Mouse (Mus musculus): ENCODE results near the gene Morn2. TPM values are rescaled to one million over a fixed set of nuclear protein-coding genes. Genes with fewer than 3 reads are reported as not detected.

Gene Morn2
- polyA plus RNA-seq, 1 experiment = 6.4 TPM

- 83% methylated on average over 4 of the region's 4 CpGs for WGBS
- Histone ChIP-seq H3K4me3 (replicated peaks; ENCODE audit: control insufficient read depth, low read depth, low read length) (no peak overlapping the region), H3K4me1 (ENCODE audit: control insufficient read depth, insufficient read depth, low read length) (no peaks in the 10 kb centered on the region), H3K27ac (ENCODE audit: control insufficient read depth, insufficient read depth, low read depth, low read length, poor library complexity) (no peak overlapping the region)
- TF ChIP-seq CTCF (IDR thresholded peaks at IDR 0.05; ENCODE audit: control insufficient read depth, insufficient read depth, low read length) (no peak), POLR2A (IDR thresholded peaks at IDR 0.05; ENCODE audit: borderline replicate concordance, control insufficient read depth, low read depth, low read length) (no peak)
Observed at GRCm38 (mm10) chr17:80278255-80278654, 11.7 kb upstream of the Morn2 start.

- TF ChIP-seq CTCF (IDR thresholded peaks at IDR 0.05; ENCODE audit: control insufficient read depth, insufficient read depth, low read length) = no peak
- TF ChIP-seq POLR2A (IDR thresholded peaks at IDR 0.05; ENCODE audit: borderline replicate concordance, control insufficient read depth, low read depth, low read length) = no peak
- H3K4me3 ChIP-seq (replicated peaks; ENCODE audit: control insufficient read depth, low read depth, low read length) = no peak overlapping the region
- no peaks in the 10 kb centered on the region for H3K4me1 ChIP-seq (ENCODE audit: control insufficient read depth, insufficient read depth, low read length)
- 89% methylated on average over 8 of the region's 8 CpGs for WGBS
- no peak overlapping the region for H3K27ac ChIP-seq (ENCODE audit: control insufficient read depth, insufficient read depth, low read depth, low read length, poor library complexity)
Observed at GRCm38 (mm10) chr17:80279340-80280070, 10.5 kb upstream of the Morn2 start.

- no peak overlapping the region for H3K4me3 ChIP-seq (replicated peaks; ENCODE audit: control insufficient read depth, low read depth, low read length)
Observed at GRCm38 (mm10) chr17:80284446-80284845, 5.6 kb upstream of the Morn2 start.

GRCm38 (mm10) chr17:80288012-80288411 is 2.0 kb upstream of the Morn2 start:
- Histone ChIP-seq H3K4me1 (ENCODE audit: control insufficient read depth, insufficient read depth, low read length) (no peaks in the 10 kb centered on the region; the same call in 1 of the 2 replicates), H3K4me3 (replicated peaks; ENCODE audit: control insufficient read depth, low read depth, low read length) (no peak overlapping the region), H3K27ac (ENCODE audit: control insufficient read depth, insufficient read depth, low read depth, low read length, poor library complexity) (peak overlapping the region; percentile 71; the same call in 1 of the 2 replicates)
- WGBS = 53% methylated on average over 6 of the region's 6 CpGs
- TF ChIP-seq CTCF (IDR thresholded peaks at IDR 0.05; ENCODE audit: control insufficient read depth, insufficient read depth, low read length) (no peak), POLR2A (IDR thresholded peaks at IDR 0.05; ENCODE audit: borderline replicate concordance, control insufficient read depth, low read depth, low read length) (no peak)

More at GRCm38 (mm10) chr17:80284446-80284845, 5.6 kb upstream of the Morn2 start:
- Histone ChIP-seq H3K27ac (ENCODE audit: control insufficient read depth, insufficient read depth, low read depth, low read length, poor library complexity) (no peak overlapping the region), H3K4me1 (ENCODE audit: control insufficient read depth, insufficient read depth, low read length) (no peaks in the 10 kb centered on the region; the same call in 1 of the 2 replicates)
- WGBS = 69% methylated on average over 4 of the region's 4 CpGs
- TF ChIP-seq POLR2A (IDR thresholded peaks at IDR 0.05; ENCODE audit: borderline replicate concordance, control insufficient read depth, low read depth, low read length) (no peak), CTCF (IDR thresholded peaks at IDR 0.05; ENCODE audit: control insufficient read depth, insufficient read depth, low read length) (no peak)

GRCm38 (mm10) chr17:80289280-80290073 is 526 bp upstream of the Morn2 start:
- H3K4me1 ChIP-seq (ENCODE audit: control insufficient read depth, insufficient read depth, low read length) = no peaks in the 10 kb centered on the region; the same call in 1 of the 2 replicates
- H3K4me3 ChIP-seq (replicated peaks; ENCODE audit: control insufficient read depth, low read depth, low read length) = peak overlapping the region; percentile 73
- H3K27ac ChIP-seq (ENCODE audit: control insufficient read depth, insufficient read depth, low read depth, low read length, poor library complexity) = peak overlapping the region; percentile 65
- TF ChIP-seq POLR2A (IDR thresholded peaks at IDR 0.05; ENCODE audit: borderline replicate concordance, control insufficient read depth, low read depth, low read length) = no peak
- TF ChIP-seq CTCF (IDR thresholded peaks at IDR 0.05; ENCODE audit: control insufficient read depth, insufficient read depth, low read length) = no peak
- 1% methylated on average over 30 of the region's 30 CpGs for WGBS

- Histone ChIP-seq H3K4me3 (replicated peaks; ENCODE audit: control insufficient read depth, low read depth, low read length) (no peak overlapping the region), H3K27ac (ENCODE audit: control insufficient read depth, insufficient read depth, low read depth, low read length, poor library complexity) (no peak overlapping the region), H3K4me1 (ENCODE audit: control insufficient read depth, insufficient read depth, low read length) (no peaks in the 10 kb centered on the region; the same call in 1 of the 2 replicates)
- 17% methylated on average over 2 of the region's 2 CpGs for WGBS
- no peak for TF ChIP-seq CTCF (IDR thresholded peaks at IDR 0.05; ENCODE audit: control insufficient read depth, insufficient read depth, low read length)
- no peak for TF ChIP-seq POLR2A (IDR thresholded peaks at IDR 0.05; ENCODE audit: borderline replicate concordance, control insufficient read depth, low read depth, low read length)
Observed at GRCm38 (mm10) chr17:80291148-80291547, 1.1 kb downstream of the Morn2 start.

- H3K27ac ChIP-seq (ENCODE audit: control insufficient read depth, insufficient read depth, low read depth, low read length, poor library complexity) = no peak overlapping the region
- no peak overlapping the region for H3K4me3 ChIP-seq (replicated peaks; ENCODE audit: control insufficient read depth, low read depth, low read length)
- no peaks in the 10 kb centered on the region for H3K4me1 ChIP-seq (ENCODE audit: control insufficient read depth, insufficient read depth, low read length)
- WGBS = 61% methylated on average over 5 of the region's 5 CpGs
- TF ChIP-seq CTCF (IDR thresholded peaks at IDR 0.05; ENCODE audit: control insufficient read depth, insufficient read depth, low read length) (no peak), POLR2A (IDR thresholded peaks at IDR 0.05; ENCODE audit: borderline replicate concordance, control insufficient read depth, low read depth, low read length) (no peak)
Observed at GRCm38 (mm10) chr17:80295258-80295657, 5.3 kb downstream of the Morn2 start.

GRCm38 (mm10) chr17:80298844-80299243 is 8.8 kb downstream of the Morn2 start:
- no peak for TF ChIP-seq CTCF (IDR thresholded peaks at IDR 0.05; ENCODE audit: control insufficient read depth, insufficient read depth, low read length)
- TF ChIP-seq POLR2A (IDR thresholded peaks at IDR 0.05; ENCODE audit: borderline replicate concordance, control insufficient read depth, low read depth, low read length) = no peak
- H3K4me1 ChIP-seq (ENCODE audit: control insufficient read depth, insufficient read depth, low read length) = no peaks in the 10 kb centered on the region
- no peak overlapping the region for H3K4me3 ChIP-seq (replicated peaks; ENCODE audit: control insufficient read depth, low read depth, low read length)
- H3K27ac ChIP-seq (ENCODE audit: control insufficient read depth, insufficient read depth, low read depth, low read length, poor library complexity) = no peak overlapping the region
- WGBS = 78% methylated on average over 5 of the region's 5 CpGs
